Mouse (Mus musculus): Measurements from ENCODE around the gene Fam186a.

GRCm38 (mm10) chr15:99919601-99920158, 47.2 kb downstream of the Fam186a start:
- no peak for TF ChIP-seq CTCF (IDR thresholded peaks at IDR 0.05)
- no peak for TF ChIP-seq POLR2A (IDR thresholded peaks at IDR 0.05; ENCODE audit: insufficient read depth, low read depth, low read length)
